Mouse (Mus musculus) brain, embryonic 14.5 days (tissue): ENCODE data around the gene Ndufb4.

Experiments
- CTCF ChIP-seq: fragments of 200-500 bp; IDR thresholded peaks from 2 replicates; pipeline ENCODE4 v1.5.1; 2012; ENCODE audit warnings: inconsistent platforms, mild to moderate bottlenecking, moderate library complexity, borderline replicate concordance; ENCODE audit not compliant: insufficient read depth, insufficient read length; ENCODE audit errors: extremely low read depth
- POLR2A ChIP-seq: fragments of 200-500 bp; IDR thresholded peaks from 2 replicates; pipeline ENCODE4 v1.6.1; 2012; ENCODE audit warnings: mild to moderate bottlenecking, inconsistent platforms, borderline replicate concordance; ENCODE audit not compliant: poor library complexity, insufficient read depth, insufficient read length, severe bottlenecking; ENCODE audit errors: extremely low read depth

DNA sequence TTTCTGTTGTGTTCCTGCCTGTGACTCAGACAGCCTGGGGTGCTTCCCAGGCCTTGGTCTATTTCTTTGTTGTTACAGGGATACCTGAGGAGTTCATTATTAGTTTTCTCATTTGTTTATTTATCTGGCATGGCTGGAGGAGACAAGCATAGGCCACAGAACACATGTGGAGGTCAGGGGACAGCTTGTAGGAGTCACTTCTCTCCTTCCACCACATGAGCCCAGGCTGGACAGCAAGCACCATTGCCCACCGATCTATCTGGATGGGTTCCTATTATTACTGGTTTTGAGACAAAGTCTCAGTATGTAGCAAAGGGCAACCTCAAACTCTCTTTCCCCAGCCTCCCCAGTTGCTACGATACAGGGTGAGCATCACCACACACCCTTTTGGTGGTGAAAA lies 26.0 kb upstream of the Ndufb4 start:
- no peak for TF ChIP-seq CTCF
- no peak for TF ChIP-seq POLR2A
